Mouse (Mus musculus) lung, postnatal 10 days (tissue): ENCODE data around the gene Pex6.
"Not testable (repeated sequence)": the region's sequence is repeated elsewhere in the genome, so short reads cannot be mapped to it uniquely, and the experiment has no call there.

ENCODE experiments used
- DNase-seq: peaks from one replicate; pipeline ENCODE4 v3.0.0; 2021

Gene Pex6

DNA sequence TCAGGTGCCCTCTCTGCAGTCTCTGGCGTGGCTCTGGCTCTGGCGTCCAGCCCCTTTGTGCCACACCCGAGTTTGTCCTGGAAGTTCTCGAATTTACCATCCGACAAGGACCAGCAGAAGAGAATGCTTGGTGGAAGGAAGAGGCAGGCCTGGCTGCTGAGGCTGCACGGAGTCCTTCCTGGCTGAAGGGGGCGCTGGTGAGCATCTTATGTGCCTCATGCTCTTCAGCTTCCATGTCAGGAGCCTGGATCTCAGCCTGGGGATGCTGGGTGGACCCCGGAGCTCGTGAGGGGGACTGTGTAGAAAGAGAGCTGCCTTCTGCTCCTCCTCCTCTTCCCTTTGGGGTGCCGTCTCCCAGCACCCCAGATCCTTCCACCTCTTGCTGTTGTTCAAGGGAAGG lies 24.9 kb downstream of the Pex6 start:
- DNase-seq, result peak; percentile 43

DNA sequence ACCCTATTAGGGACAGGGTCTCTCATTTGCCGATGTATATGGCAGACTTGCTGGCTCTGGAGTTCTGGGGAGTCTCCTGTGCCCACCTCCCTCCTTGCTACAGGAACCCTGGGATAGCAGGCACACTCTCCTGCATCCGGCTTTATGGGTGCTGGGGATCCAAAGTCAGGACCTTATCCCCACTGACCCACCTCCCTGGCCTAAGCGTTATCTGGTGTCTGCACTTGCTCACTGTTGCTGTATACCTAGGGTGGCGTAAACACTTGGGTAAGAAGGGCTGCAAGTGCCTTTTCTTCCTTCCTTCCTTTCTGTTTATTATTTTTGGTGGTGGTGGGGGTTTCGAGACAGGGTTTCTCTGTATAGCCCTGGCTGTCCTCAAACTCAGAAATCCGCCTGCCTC lies 30.0 kb downstream of the Pex6 start:
- no peak for DNase-seq

DNA sequence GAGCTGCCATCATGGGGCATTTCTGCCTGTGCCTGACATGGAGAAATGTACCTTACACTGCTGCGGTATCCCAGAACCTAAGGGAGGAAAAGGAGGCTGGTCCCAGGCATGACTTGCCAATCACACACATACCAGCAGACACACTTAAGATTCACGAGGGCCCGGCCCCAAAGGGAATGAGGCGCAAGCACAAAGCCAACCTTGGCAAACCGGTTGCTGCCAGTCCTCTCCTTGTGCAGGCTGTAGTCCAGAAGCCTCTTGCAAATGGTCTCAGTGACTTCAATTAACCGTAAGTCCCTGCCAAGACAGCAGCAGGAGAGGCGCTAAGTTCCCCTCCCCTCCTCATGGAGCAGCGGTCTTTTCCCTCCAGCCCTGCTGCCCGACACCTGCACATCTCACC lies 31.7 kb downstream of the Pex6 start:
- peak; percentile 43 for DNase-seq

DNA sequence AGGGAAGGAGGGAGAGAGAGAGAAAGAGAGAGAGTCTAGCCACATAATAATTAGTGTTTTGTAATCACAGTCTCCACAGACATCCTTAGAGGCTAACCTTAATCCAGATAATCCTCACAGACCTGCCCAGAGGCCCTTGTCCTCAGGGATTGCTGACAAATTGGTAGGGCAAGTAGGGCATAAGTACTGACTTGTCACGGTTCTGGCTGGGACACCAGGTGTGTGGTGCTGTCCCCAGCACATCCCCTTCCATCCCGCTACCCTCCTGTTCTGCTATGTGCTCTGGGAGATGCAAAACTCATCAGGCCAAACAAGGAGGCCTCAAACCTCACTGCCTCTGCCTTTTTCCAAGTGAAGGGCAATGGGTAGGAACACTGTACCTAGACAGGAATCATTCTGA lies 34.2 kb downstream of the Pex6 start:
- no peak for DNase-seq

DNA sequence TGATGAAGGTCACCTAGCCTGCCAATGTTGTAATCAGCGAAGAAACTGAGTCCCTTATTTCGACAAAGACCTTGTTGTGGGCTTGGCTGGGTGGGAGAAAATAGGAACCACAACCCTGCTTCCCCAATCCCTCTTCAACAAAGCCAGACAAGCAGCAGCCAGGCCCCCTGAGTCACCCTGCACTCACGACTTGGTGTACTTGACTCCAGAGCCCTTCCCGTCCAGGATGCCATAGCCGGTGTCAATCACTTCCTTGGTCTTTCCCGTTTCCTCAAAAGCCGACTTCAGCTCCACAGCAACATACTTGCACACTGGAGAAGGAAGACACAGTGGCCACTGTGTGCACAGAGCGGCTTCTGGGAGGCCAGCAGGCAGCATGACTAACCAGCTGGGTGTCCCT lies 36.0 kb downstream of the Pex6 start:
- no peak for DNase-seq

DNA sequence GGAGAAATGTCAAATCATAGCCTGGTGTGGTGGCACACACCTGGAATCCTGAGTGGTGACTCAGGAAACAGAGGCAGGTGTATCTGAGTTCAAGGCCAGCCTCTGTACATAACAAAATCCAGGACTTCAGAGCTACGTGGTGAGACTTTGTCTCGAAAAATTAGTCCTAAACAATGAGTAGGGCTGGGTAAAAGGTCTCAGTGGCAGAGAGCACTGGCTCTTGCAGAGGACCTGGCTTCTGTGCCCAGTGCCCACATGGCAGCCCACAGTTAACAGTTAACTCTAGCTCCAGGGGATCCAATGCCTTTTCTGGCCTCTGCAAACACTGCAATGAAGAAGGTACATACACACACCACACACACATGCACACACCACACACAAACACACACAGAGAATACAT lies 36.5 kb downstream of the Pex6 start:
- no peak for DNase-seq

DNA sequence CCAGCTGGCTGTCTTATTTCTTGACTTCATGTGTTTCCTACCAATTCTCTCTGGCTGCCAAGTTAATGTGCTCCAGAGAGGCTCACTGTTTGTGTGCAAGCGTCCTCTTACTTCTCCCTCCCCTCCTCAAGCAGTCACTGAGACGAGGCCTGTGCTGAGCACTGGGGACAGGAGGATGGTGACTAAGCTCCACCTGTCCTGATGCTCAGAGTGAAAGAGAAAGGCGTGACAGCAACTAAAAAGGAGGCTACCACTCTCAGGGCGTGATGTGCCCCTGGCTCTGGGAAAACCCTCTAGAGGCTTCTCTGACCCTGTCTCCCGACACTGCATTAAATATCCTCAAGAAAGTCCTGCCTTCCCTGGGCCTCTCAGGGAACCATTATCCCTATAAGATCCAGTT lies 38.0 kb downstream of the Pex6 start:
- DNase-seq, result no peak

DNA sequence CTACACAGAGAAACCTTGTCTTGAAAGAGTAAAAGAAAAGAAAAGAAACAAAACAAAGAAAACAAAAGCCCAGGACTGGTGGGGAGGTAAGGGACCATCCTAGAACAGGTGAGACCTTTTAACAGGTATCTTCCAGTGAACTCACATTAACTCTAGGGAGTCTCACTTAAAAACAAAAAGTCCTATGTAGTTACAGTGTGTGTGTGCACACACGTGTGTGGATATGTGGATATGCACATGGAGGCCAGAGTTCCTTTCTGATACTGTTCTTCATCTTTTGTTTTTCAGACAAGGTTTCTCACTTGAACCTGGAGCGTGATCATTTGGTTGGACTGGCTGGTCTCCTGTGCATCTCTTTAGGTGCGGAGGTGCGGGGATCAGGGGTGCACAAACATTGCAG lies 39.3 kb downstream of the Pex6 start:
- DNase-seq, result no peak

DNA sequence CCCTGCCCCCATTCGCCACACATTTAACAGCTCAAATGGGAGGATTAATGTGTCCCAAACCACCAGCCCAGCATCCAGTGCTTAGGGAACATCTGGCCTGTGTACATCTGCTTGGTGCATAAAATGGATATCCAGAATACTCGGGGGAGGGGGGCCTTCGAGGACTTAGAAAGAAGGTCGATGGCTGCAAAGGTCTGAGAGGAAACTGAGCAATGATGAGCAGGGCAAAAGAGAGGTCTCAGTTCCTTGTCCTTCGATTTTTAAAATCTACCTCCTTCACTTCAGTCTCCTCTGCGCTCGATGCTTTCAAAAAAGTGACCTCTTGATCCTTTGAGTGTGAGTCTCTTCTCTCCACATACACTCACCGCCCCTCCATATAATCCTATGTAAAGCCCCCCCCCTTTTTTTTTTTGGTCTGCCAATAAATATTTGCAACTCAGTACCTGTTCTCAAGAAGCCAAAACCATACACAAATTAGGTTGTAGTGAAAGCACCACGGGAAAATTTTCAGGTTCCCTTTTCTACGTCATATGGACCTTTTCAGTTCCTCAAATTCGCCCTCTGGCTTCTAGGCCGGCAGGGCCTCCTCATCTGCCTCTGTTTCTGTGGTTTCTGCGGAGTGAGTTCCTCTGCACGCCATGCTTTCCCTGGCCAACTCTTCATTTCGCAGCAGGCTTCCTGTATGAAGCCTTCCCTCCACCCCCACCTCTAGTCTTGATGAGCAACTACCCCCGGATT lies 40.0 kb downstream of the Pex6 start:
- DNase-seq, result peak; percentile 66

DNA sequence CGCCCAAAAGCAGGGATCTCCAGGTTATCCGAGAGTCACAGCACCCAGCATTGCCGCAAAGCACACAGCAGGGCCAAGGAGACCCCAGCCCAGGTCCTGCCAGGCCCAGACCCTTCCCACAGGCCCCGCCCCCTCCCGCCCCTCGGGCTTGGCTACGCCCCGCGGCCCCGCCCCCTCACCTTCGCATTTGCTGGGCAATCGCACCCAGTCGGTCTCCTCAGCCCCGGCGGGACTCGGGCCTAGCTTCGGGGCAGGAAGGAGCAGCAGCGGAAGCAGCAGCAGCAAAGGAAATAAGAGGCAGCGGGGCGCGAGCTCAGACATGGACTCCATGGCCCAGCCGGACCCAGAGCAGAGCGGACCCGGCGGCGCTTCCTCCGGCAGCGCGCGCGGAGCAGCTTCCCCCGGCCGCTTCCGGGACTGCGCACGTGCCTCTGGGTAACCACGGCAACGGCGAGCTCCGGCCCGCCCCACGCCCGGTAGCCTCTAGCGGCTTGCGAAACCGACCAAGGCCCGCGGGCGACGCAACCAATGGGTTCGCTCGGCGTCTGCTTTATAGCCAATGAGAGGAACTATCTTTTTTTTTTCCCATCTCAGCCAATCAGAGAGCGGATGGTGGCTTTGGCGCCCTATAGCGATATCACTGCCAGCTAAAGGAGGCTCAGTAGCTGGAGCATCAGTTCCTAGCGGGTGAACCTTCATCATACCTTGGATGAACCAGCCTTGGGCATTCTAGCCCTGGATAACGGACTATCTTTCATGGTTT lies 40.7 kb downstream of the Pex6 start, which contains the start of gene Cnpy3:
TSS of gene Cnpy3 (minus strand) at position 421 of the 763 bp plus-strand sequence.
- peak; percentile 99 for DNase-seq

DNA sequence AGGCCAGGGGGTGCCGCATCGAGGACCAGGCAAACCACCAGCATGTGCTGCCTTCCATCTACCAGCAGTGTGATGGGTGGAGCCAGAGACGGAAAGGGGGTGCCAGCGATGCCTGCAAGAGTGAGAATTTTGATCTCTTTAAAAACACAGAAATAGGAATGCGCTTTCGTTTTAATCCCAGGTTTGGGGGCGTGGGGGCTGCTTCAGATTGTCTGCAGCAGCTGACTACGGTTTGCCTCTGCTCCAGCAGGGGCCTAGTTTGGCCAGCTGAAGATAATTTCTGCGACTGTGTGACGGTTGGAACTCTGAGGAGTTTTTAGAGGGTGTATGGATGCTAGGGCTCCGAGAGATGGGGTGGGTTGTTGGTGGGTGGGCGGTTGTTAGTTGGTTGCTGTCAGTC lies 47.5 kb downstream of the Pex6 start:
- no peak for DNase-seq

DNA sequence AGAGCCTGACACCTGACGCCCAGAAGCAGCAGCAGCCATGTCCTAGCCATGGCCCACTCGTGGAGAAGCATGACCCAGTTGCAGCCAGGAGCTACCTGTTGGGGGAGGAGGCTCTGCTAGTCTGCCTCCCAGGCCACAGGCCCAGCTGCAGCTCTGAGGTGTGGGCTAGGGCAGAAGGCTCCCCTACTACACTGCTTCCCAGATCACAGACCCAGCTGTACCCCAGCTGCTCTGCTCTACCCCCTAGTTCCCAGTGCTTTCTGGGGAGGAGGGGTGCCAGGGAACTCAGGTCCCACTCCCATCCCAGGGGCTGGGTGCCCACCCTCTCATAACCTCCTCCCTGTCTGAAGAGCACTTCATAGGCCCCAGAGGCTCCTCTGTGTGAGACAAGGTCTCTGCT lies 52.3 kb downstream of the Pex6 start, which contains the start of gene Ptcra:
TSS of gene Ptcra (minus strand) at position 169 of the 400 bp plus-strand sequence.
- no peak for DNase-seq

DNA sequence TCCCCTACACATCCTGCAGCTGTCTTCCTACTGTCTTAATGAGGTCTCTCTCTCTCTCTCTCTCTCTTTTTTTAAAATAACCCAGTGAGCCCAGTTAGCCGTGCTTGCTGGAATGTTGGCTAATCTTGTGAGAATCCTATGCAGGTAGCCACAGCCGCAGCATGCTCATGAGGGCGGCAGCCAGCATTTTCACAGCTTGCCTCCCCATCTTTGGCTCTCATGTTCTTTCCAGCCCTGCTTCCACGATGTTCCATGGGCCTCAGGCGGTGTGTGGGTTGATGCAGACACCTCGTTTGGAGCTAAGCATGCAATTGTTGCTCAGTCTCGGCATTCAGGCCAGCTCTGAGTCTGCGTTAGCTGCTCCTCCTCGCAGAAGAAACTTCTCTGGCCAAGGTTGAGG lies 53.7 kb downstream of the Pex6 start:
- not testable (repeated sequence) for DNase-seq

DNA sequence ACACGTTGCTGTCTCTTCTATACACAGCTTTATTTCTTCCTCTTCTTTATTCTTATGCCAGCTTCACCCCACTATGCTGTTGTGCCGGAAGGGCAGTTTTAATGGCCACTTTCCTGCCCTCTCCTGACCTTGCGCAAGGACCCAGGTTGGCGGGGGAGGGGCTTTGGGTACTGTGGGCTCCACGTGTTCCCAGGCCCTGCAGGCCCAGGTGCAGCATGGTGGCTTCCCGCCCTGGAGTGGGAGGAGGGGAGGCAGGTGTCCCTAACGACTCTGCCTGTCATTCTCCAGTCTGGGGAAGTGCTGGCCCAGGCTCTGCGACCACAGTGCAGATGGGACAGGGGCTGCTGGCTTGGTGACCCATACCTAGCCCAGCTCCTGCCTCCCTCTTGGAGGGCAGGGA lies 56.6 kb downstream of the Pex6 start:
- peak; percentile 62 for DNase-seq

DNA sequence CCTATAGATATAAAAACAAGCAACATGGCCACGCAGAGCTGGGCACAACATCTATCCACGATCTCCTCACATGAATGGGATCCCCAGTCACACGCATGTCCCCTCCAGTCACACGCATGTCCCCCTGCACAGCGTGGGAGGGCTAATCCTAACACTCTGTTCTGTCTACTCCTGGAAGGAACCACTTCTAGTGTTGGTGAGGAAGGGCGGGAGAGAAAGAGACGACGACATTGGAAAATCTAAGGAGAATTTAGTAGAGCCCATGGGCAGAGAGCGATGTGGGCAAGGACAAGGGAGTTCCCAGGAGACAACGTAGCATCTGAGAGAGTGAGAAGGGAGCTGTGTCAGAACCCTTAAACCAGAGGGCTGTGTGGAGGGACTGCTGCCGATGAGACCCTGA lies 59.3 kb downstream of the Pex6 start:
- no peak for DNase-seq

DNA sequence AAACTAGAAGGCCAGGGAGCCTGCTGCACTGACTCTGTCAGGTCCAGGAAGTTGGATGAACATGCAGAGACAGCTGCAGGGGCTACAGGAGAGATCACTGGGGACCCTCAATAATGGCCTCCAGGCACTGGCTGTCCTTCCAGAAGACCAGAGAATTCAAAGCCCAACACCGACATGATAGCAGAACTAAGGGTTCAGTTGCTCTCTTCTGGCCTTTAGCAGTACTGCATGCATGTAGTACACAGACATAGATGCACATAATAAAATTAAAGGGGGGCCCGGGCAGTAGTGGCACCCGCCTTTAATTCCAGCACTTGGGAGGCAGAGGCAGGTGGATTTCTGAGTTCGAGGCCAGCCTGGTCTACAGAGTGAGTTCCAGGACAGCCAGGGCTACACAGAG lies 59.8 kb downstream of the Pex6 start:
- no peak for DNase-seq

DNA sequence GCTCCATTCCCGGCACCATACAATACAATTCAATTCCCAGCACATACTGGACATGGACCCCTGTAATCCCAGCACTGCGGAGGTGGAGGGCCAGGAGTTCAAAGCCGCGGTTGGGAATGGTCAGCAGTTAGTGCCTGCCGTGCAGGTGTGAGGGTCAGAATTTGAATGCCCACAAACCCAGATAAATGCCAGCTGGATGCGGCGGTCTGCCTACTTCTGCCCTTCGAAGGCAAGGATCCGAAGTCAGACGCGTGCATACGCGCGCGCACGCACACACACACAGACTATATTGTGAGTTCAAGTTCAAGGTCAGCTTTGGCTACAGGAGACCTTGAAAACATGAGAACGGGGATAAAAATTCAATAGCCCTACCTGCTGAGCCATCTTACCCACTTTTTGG lies 60.4 kb downstream of the Pex6 start:
- no peak for DNase-seq

DNA sequence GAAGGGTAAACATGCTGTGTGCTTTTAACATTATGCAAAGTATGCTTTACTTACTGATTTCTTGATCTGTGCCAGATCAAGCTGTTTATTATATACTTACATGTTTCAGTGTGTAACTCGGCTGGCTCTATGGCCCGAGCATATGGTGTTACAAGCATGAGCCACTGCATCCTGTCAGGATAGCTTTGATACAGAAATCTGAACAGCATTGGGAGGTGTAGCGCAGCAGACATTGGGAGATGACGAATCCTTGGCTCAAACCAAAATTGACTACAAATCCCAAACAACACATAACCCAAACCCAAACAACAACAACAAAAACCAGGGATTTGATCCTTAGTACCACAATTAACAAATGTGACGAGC lies 60.8 kb downstream of the Pex6 start:
- DNase-seq, result no peak

DNA sequence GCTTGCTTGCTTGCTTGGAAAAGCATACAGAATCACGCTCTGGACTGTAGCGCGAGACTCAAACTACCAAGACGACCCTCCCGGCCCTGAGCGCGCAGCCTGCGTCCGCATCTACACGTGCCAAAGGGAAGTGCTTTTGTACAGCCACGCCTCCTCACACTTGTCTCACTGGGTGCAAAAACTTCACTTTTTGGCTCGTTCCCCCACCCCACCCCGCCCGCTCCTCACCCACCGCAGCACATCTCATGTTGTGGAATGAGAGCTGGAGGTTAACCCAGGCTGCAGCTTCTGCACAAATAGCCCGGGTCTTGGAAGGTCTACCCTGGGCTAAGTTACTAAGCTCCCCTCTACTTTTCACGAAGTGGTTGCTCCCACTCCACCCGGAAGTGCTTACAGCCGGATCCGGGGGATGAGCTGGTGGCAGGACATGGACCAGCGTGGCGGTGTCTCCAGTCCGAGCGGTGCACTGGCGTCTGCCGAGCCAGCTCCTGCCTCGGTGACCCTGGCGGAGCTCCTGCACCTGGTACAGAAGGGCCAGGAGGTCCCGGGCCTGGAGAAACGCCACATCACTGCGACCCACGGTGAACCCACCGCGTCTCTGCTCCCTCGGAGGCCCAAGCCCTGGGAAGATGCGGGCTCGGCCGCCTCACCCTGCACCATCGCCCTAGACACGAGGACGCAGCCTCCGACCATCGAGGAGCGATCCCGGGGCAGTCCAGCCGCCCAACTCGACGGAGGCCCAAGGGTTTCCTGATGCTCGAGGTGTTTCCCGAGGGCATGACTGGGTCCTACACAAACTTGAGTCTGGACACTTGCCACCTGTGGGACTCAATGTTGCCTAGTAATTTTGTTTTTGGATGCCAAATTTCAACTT lies 61.4 kb downstream of the Pex6 start, which contains the start of gene 2310039H08Rik:
TSS of gene 2310039H08Rik (plus strand) at position 232 of the 874 bp plus-strand sequence.
- peak; percentile 93 for DNase-seq

DNA sequence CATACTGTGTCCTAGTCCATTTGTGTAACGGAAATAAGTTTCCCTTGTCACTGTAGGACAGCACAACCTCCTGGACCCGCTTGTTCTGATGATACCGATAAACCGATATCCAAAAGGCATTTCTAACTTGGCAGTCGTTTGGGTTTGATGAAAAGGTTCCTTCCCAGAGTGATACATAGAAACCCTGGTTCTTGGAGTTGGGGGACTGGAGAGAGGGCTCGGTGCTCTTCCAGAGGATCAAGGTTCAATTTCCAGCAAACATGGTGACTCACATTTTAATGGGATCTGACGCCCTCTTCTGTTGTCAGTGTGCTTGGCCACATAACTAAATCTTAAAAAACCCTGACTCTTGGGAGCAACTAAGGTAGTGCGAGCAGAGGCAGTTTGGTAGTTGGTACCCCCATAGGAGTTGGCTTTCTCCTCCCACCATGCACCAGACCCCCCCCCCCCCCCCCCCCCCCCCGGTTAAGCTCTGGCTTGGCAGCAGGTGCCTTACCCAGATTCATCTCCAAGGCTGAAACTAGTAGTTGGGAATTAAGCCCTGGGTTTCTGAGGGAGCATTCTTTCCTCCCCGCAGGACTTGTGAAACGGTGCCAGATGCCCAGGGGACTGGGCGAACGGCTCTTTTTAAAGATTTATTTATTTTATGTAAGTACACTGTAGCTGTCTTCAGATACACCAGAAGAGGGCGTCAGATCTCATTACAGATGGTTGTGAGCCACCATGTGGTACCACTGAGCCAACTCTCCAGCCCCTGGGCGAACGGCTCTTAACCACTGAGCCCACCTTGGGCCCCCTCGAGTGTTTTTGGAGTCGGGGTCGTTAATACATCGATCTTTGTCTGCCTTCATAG lies 62.2 kb downstream of the Pex6 start:
- no peak for DNase-seq

DNA sequence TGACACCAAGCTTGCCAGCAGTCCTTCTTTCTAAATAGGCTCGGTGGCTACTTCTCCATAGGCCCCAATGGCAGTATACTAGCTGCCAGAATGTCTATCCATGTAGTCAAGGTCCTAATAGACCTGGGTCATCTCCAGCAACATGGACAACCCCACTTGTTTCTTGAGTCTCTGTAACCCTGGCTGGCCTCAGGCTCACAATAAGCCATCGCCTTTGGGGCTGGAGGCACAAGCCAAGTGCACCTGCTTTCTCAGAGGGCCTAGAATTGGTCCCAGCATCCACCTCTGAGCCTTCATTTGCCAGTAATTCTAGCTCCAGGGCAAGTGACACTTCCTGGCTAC lies 62.8 kb downstream of the Pex6 start:
- DNase-seq, result no peak

DNA sequence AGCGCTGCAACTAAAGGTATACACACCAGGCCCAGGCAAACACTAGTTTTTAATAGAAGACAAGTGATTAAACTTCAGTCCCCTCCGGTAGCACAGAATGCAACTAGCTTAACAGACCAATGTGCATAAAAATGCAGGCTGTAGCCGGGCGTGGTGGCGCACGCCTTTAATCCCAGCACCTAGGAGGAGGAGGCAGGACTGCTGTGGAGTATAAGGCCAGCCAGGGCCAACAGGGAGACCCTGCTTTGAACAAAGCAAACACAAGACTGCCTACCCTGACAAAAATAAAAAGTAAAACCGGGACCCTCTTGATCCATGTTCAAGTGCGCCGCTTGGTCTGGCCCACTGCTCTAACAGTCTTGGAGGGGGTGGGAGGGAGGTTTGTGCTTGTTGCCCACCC lies 63.8 kb downstream of the Pex6 start:
- no peak for DNase-seq
